Mouse (Mus musculus) lung, postnatal 0 days (tissue): ENCODE measurements around the gene Ano7.

Source experiments
- CTCF ChIP-seq: IDR thresholded peaks from 2 replicates; pipeline ENCODE4 v1.5.1; 2016; ENCODE audit warnings: antibody characterized with exemption, mild to moderate bottlenecking
- EP300 ChIP-seq: IDR thresholded peaks from 2 replicates; pipeline ENCODE4 v1.6.1; 2016; ENCODE audit warnings: antibody characterized with exemption, mild to moderate bottlenecking, control low read depth

- no peak for TF ChIP-seq CTCF
- TF ChIP-seq EP300: no peak
These were observed at the start of gene Ano7 for GRCm38 (mm10) chr1:93373665-93374064.
